Mouse (Mus musculus) heart, postnatal 36 days (tissue): ENCODE measurements around the gene D630003M21Rik. TPM values are rescaled to one million over a fixed set of nuclear protein-coding genes. Genes with fewer than 3 reads are reported as not detected.

Source experiments
- DNase-seq, 2 experiments: peaks; one replicate each; pipeline ENCODE4 v3.0.0; 2021 to 2022
- intact Hi-C: fragments of 180-260 bp; cut with DNase I; formaldehyde crosslinking; loops from one replicate; pipeline ENCODE4 v1.15.1; 2025
- total RNA-seq, 2 experiments: library from RNA; stranded (reverse); gene quantifications; 2 replicates each; pipeline ENCODE4 v1.2.3; 2021

The D630003M21Rik gene
- total RNA-seq, 2 experiments from 2014 or later, result 5.6 to 6.2 TPM

DNA sequence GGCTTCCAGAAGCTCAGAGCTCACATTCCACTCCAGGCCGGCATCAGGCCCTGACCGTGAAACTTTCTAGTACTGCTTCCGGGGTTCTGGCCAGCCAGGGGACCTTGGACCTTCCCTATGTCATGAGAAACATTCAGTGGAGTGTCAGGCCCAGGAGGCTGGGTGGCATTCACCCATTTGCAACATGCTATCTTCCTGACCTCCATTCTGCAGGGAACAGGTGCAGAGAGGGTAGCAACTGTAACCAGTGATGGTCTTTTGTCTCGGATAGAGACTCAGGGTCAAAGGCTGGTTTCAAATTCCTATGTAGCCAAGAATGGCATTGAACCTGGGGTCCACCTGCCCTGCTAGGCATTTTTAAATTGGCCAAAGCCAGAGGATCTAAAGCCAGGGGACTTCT is 25.3 kb downstream of the D630003M21Rik start:
- intact Hi-C loops, result loop anchor here (1.0 to 5.0 kb wide), 6 partner anchors 57 to 601 kb away; partner anchors contain the start of gene Tgm2
- no peak for DNase-seq

- intact Hi-C loops, result no loop called here
- no peak for DNase-seq
Measured at GRCm38 (mm10) chr2:158199281-158199680, 29.7 kb downstream of the D630003M21Rik start.

GRCm38 (mm10) chr2:158198861-158199260 is 30.2 kb downstream of the D630003M21Rik start:
- intact Hi-C loops, result no loop called here
- no peak for DNase-seq

DNA sequence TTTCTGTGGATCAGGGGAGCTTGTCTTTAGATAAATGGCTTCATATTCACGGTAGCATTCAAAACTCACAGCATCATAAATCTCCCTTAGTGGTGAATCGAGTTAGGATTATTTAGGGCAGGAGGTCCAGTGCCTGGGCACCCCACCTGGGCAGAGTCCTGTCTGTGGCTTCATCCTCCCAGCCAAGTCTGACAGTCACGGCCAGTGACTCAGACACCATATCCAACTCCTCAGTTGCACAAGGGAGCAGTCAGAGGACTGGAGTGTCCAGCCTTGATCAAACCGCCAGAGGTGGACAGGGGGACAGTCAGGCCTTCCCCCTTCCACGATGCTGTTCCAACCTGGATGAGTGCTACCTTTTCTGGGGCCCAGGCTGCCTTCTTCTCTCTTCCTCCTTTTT is 31.1 kb downstream of the D630003M21Rik start:
- DNase-seq, result no peak
- intact Hi-C loops, result no loop called here

- DNase-seq, result peak; percentile 46 to 58
- intact Hi-C loops, result no loop called here
Measured at GRCm38 (mm10) chr2:158194945-158195640, 33.9 kb downstream of the D630003M21Rik start.

DNA sequence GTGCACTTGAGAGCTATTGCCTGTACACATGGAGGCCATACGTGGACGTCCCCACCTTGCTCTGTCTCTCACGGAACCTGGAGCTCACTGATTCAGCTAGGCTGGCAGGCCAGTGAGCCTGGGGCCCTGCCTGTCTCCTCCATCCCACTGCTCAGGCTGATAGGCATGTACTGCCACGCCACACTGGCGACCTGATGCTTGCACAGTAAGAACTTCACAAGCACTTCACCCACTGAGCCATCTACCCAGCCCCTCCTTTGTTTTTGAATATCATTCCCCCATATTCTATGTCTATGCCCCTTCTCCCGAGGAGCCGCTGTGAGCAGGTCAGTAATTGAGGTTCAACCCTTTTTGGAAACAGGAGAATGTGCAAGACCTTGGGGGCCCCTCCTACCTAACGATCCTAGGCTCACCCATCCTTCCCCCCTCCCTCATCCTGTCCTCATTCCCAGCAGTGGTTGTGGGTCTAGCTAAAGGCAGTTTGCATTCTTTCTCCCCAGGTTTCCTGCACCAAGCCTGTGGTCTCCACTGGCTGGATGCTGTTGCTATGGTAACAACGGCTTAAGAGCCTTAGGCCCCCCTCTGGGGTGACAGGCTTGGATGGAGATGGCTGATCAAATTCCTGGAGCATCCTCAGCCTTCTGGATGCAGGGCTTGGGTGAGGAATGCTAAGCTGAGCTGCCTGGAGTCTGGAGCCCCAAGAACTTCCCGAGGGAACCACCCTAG is 35.2 kb downstream of the D630003M21Rik start:
- intact Hi-C loops, result no loop called here
- no peak for DNase-seq

DNA sequence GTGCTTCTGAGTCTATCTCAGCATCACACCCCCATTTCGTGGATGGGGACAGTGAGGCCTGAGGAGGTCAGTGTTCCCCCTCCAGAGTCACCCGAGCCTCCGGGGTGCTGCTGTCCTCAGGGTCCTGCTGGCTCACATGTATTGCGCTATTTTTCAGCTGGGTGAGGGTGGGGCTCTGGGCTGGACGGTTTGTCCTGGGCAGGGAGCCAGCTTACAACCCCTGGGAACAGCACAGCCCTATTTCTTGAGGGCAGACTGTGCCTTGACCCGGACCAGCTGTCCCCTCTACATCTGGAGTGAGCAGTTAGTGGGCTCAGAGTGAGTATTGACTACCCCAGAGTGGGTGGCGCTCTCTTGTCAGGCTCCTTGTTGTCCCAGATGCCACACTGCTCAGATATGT is 37.9 kb downstream of the D630003M21Rik start:
- DNase-seq, result peak; percentile 74 to 80
- intact Hi-C loops, result no loop called here

DNA sequence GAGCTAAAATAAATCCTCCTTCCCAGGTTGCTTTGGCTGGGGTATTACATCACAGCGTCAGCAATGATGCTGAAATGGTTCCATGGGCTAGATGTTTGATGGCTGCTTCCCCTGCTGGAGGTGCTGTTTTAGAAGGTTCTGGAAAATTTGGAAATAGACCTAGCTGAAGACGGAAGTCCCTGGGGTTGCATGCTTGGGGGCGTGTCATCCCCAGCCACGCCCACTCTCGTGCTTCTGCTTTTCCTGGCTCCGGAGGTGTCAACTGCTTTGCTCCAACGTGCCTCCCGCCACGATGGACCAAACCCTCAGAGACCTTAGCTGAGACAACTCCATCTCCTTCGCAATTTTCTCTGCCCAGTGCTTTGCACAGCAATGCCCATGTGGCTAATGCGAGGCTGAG is 39.6 kb downstream of the D630003M21Rik start:
- intact Hi-C loops, result no loop called here
- no peak for DNase-seq

DNA sequence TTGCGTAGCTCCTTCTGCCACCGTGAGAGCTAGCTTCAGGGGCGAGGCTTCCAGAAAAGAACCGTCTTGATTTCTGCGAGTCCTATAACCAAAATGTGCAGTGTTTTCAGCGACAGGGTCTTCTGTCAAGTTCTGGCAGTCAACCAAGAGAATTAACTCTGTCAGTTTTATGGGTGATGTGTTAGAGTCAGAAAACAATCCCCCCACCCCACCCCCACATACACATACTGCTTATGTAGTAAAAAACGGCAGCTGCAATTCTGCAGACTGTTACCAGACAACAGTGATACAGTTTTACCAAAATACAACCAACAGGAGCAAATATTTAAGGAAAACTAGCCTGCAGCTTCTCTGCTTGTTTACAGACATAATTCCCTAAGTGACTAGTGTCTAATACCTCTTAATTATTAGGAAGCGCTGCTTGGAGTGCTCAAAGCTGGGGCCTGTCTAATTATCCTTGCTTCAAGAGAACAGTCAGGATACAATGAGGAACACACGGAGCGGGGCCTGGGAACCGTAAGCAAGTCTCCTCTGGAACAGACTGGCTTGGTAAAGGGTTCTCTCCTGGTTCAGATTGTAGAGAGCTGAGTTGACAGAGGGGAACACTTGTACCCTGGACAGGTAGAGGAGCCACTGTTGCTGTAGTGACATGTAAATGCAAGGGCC is 42.7 kb downstream of the D630003M21Rik start:
- intact Hi-C loops, result no loop called here
- DNase-seq, result no peak

GRCm38 (mm10) chr2:158183266-158183665 is 45.8 kb downstream of the D630003M21Rik start:
- no peak for DNase-seq
- intact Hi-C loops, result loop anchor here (5.0 kb wide), 1 partner anchor 76 kb away; no protein-coding TSS in a partner anchor

DNA sequence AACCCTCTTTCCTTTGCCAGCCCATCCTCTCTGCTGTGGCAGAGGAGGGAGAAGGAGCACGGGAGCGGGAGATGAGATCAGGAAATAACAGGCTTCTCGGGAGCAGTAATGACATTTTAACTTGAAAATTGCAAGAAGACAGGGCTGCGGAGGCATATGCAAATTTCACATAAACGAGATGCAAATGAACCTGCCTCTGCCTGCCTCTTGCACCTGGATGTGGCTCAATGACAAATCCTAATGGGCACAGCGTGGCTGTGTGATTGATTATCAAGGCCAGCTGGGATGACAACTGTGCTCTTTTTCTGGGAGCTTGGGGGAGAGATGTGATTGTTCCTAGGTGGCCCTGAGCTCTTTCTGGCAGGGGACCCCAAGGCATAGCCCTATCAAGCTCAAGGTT is 47.1 kb downstream of the D630003M21Rik start:
- no peak for DNase-seq
- intact Hi-C loops, result loop anchor here (2.0 to 5.0 kb wide), 2 partner anchors 35 to 75 kb away; partner anchors contain the start of gene Tgm2

DNA sequence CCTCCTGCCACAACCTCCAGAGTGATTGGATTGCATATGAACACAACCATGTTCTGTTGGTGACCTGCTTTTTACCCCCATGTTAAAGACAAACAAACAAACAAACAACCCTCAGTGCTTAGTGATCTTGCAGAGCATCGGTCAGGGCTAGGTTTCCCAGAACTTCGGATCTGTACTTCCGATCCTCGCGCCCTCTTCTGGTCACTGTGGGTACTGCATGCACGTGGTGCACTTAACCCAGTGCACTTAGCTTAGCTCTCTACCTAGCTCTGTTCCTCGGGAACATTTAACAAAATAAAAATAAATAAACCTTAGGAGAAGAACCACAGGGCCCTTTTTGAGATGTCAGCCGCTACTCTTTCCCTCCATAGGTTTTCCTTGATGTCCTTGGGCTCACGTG is 48.2 kb downstream of the D630003M21Rik start:
- DNase-seq, result peak in 1 of 2 experiments; percentile 77
- intact Hi-C loops, result loop anchor here (2.0 to 5.0 kb wide), 2 partner anchors 34 to 73 kb away; partner anchors contain the start of gene Tgm2

DNA sequence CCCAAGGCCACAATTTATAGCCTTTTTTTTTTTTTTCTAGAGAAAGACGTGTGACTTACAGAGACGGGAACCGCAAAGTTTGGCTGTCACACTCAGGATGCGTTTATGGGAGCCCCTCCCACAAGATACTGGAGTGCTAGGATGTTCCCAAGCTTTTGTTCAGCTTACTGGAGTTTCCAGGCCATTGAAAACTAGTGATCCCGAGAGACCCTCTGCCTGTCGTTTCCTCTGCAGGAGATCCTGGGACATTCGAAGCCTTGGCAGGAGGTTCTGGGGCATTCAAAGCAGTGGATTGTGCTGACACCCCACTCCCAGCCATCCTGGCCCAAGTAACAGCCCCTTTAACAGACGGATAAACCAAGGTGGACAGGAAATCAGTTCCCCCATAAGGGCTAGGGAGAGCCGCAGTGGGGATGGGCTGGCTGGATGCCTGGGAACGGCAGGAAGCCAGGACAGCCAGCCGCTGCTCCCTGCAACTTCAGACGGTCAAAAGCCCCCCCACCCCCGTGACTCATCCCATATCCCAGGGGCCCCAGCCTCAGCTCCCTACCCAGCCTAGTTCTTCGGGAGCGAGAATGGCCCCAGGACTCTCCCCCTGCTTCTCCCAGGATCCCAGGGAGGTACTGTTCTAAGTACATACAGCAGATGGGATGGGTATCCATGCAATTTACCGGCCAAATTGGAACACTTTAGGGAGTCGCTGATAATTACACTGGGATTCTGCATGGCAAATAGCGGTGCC is 49.5 kb downstream of the D630003M21Rik start:
- intact Hi-C loops, result loop anchor here (2.0 to 5.0 kb wide), 2 partner anchors 33 to 72 kb away; partner anchors contain the start of gene Tgm2
- peak; percentile 65 to 74 for DNase-seq

- DNase-seq, result peak; percentile 79 to 83
- intact Hi-C loops, result no loop called here
Measured at GRCm38 (mm10) chr2:158178696-158179369, 50.2 kb downstream of the D630003M21Rik start.

GRCm38 (mm10) chr2:158178139-158178538 is 50.9 kb downstream of the D630003M21Rik start:
- DNase-seq, result no peak
- intact Hi-C loops, result no loop called here

DNA sequence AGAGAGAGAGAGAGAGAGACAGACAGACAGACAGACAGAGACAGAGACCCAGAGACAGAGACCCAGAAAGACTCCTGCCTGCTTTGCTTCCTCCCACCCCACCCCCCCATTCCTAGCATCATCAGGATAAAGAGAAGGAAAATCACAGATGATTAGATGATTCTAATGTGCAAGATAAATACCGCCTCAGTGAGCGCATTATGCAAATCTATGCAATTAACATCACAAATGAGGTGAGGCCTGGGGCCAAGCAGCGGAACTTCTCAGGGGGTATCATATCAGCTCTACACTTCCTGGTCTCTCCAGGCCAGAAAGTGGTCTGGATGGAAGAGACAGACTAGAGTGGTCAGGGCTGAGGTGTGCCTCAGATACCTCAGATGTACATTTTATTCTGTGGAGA is 51.4 kb downstream of the D630003M21Rik start:
- intact Hi-C loops, result no loop called here
- DNase-seq, result no peak

DNA sequence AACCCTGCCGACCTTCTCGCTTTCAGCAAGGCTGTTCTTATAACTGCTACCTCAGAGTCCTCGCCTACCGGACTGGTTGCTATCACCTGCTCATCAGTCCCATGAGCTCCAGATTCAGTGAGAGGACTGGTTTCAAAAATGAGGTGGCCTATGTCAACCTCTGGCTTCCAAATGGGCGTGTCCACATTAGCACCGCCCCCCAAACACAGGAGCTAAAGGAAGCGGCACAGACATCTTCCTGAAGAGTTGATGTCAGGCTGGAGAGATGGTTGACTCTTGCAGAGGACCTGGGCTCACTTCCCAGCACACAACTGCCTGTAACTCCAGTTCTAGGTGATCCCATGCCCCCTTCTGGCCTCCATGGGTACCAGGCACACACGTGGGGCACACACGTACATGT is 52.3 kb downstream of the D630003M21Rik start:
- DNase-seq, result no peak
- intact Hi-C loops, result no loop called here

GRCm38 (mm10) chr2:158175433-158175832 is 53.6 kb downstream of the D630003M21Rik start:
- no peak for DNase-seq
- intact Hi-C loops, result no loop called here

DNA sequence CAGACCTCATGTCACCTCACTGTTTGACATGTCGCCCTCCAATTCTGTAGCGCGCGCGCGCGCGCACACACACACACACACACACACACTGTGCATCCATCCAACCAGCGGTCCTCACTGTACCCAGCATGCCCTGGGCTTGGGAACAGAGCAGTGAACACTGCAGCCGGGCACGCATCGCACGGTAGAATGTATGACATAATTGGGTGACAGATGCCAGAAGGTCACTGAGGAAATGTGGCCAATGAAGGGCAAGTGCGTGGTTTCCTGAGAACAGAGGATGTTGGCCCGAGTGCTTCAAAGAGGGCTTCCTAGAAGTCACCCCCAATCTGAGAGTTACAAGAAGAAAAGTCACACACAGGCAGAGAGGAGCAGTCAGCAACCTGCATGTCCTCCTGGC is 54.1 kb downstream of the D630003M21Rik start:
- intact Hi-C loops, result no loop called here
- DNase-seq, result no peak

- DNase-seq, result no peak
- intact Hi-C loops, result no loop called here
Measured at GRCm38 (mm10) chr2:158174438-158174837, 54.6 kb downstream of the D630003M21Rik start.
